Mouse (Mus musculus) testis, postnatal 10 days (tissue): ENCODE data around the gene Bach2.

Experiments used
- DNase-seq: peaks from one replicate; pipeline ENCODE4 v3.0.0; 2021; ENCODE audit warnings: low spot score

Gene Bach2

GRCm38 (mm10) chr4:32225191-32225590, 13.4 kb upstream of the Bach2 start:
- no peak for DNase-seq

- DNase-seq, result no peak
Observed at GRCm38 (mm10) chr4:32227970-32228557, 10.5 kb upstream of the Bach2 start.

- DNase-seq, result no peak
Observed at GRCm38 (mm10) chr4:32229266-32229665, 9.3 kb upstream of the Bach2 start.

- no peak for DNase-seq
Observed at GRCm38 (mm10) chr4:32231258-32232055, 7.1 kb upstream of the Bach2 start.

GRCm38 (mm10) chr4:32235920-32236705, 2.5 kb upstream of the Bach2 start:
- DNase-seq, result no peak

- DNase-seq, result peak; percentile 77
Observed at GRCm38 (mm10) chr4:32238921-32239748, 531 bp downstream of the Bach2 start.

GRCm38 (mm10) chr4:32239749-32240131, 1.1 kb downstream of the Bach2 start:
- DNase-seq, result peak; percentile 74

- DNase-seq, result no peak
Observed at GRCm38 (mm10) chr4:32240457-32241030, 1.9 kb downstream of the Bach2 start.

GRCm38 (mm10) chr4:32241351-32241980, 2.9 kb downstream of the Bach2 start:
- no peak for DNase-seq

GRCm38 (mm10) chr4:32242122-32242615, 3.6 kb downstream of the Bach2 start:
- DNase-seq, result no peak

- DNase-seq, result no peak
Observed at GRCm38 (mm10) chr4:32243458-32243857, 4.9 kb downstream of the Bach2 start.

- no peak for DNase-seq
Observed at GRCm38 (mm10) chr4:32244092-32244745, 5.6 kb downstream of the Bach2 start.

GRCm38 (mm10) chr4:32245586-32245985, 7.0 kb downstream of the Bach2 start:
- DNase-seq, result no peak

GRCm38 (mm10) chr4:32246020-32246419, 7.4 kb downstream of the Bach2 start:
- DNase-seq, result no peak

- no peak for DNase-seq
Observed at GRCm38 (mm10) chr4:32246801-32247200, 8.2 kb downstream of the Bach2 start.

- no peak for DNase-seq
Observed at GRCm38 (mm10) chr4:32247463-32248113, 9.0 kb downstream of the Bach2 start.

GRCm38 (mm10) chr4:32248236-32248635, 9.6 kb downstream of the Bach2 start:
- DNase-seq, result peak; percentile 85

GRCm38 (mm10) chr4:32248990-32249393, 10.4 kb downstream of the Bach2 start:
- no peak for DNase-seq

GRCm38 (mm10) chr4:32249748-32250332, 11.2 kb downstream of the Bach2 start:
- DNase-seq, result no peak
